Mouse (Mus musculus) ES-CJ7 (cell line): ENCODE data around the gene Sept5.
A peak's percentile ranks its signal among the peaks of the same experiment; 100 is the strongest.

Source experiments
- DNase-seq: peaks from one replicate; pipeline ENCODE4 v3.0.0; 2011; ENCODE audit warnings: low read depth, low spot score

The Sept5 gene

DNA sequence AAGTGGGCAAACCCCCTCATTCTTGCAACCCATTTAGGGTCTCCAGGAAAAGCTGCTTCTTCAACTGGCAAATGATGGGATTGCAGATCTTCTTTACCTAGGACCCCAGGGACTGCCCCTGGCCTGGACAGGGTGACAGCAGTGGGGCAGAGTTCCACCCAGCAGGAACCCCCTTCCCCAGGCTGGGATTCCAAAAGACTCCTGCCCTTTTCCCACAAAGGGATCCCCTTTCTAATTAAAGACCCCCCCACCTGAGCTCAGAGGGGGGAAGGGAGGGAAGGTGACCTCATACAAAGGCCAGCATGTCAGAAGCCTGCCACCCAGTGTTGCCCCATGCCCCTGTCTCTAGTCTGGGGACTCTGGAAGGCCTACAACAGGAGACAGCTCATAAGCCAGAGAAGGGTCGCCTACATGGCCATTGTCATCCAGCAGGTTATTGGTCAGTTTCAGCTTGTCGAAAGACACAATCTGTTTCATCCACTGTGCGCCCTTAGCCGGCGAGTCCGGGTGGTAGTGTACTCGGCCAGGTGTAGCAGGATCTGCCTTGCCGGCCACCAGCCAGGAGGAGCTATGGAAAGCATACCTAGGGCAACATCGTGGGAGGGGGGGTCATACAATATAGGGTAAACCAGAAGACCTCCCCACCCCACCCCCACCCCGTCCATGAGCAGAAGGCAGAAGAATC is 45.9 kb downstream of the Sept5 start:
- DNase-seq = no peak

DNA sequence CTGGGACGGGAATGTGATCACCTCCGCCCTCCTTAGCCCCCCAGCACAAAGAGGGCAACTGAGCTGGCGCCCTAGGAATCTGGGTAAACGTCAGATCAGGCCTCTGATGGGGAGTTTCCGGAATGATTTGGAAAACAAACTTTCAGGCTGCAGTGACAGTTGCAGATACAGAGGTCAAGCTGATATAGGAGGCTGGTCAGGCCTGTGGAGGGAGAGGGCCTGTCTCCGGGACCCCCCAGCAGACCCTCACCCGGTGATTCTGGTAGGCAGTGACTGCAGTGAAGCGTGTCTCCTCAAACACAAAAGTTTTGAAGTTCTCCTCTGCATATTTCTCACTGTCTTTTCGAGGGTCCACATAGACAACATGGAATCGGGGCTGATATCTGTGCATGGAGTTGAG is 46.6 kb downstream of the Sept5 start:
- no peak for DNase-seq

DNA sequence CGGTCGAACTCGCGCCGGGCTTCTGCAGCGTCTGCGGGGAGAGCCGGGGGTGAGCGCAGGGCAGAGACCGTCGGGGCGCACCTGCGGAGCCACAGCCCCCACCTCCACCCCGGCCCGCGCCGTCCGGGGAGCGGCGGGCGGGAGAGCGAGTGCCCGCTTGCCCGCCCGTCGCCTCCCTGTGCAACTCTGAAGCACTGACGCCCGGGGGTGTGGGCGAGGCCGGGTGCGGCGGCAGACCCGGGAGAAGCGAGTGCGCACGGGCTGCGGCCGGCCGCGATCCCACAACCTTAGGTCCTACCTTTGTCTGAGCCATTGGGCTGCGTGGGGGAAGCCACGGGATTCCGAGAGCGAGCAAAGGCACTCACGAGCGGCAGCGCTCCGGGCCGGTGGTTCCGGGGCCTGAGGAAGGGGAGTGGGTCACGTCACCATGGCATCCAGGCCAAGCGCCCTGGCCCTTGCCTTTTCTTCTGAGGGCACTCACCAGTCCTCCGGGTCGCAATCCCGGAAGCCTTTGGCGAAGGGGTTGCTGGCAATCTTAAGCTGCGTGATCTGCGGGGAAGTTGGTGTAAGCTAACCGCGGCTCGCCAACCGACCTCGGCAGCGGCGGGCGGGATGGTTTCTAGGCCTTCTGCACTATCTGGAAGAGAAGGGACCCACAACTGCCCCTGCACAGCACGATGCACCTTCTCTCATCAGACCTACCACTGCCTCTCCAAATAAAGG is 47.2 kb downstream of the Sept5 start:
- DNase-seq = peak; percentile 34

DNA sequence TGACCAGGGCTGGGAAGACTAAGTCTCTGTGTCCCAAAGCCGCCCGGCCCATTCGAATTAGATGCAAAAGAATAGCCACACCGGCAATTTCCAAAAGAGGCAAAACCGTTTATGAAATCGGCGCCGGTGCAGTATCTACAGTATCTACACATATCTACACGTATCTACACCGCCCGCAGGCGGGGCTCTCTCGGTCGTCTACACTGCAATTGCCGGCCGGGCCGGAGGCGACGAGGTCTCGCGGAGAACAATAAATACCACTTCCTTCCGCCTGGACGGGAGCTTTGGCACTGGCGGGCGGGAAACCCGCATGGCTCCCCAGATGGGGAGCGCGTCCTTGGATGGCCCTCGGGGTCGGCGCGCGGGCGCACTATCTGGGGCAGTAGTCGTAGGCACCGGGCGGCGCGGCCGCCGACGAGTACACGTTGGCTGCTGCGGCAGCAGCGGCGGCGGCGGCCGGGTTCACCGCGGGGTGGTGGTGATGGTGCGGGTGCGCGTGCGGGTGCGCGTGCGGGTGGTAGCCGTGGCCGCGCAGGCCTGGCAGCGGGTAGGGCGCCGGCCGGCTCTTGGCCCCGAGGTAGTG is 48.0 kb downstream of the Sept5 start:
- DNase-seq = peak; percentile 29

DNA sequence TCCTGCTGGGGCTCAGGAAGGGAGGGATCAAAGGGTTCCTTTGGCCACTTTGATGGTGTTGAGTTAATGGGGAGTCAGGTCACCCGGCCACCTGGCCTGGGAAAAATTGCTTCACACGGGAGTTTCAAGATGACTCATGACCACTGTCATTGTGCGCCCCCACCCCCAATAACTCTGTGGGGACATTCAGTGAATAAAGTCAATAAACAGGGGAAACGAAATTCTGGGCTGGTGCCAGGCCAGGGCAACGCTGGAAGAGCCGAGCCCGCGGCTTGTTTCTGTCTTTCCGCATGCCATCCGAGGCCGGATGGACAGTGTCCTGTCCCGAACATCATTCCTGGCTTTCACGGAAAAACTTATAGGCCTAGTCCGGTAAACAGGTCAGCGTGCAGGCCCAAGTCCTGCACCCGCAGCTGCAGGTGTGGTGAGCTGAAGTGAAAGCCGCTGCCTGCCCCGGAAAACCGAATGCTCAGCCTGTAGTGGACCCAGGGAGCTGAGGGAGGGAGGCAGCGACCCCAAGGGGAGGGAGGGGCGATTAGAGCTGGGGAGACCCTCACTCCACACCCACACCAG is 48.6 kb downstream of the Sept5 start:
- no peak for DNase-seq

DNA sequence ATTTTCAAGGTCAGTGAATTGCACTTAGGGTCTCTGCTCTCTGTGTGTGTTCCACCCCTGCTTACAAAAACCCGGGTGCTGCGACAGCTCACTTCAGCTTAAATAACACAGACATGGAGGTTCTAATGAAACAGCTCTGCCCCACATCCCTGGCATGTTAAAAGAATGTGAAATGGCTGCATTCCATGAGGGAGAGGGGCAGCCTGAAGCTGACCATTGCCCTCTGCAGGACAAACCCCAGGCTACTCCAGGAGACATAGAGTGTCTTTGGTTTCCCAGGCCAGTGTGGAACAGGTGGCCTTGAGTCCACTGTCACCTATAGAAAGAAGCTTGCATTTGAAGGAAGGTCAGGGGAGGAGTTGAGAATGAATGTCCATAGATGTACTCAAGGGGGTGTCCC is 49.4 kb downstream of the Sept5 start:
- DNase-seq = no peak

DNA sequence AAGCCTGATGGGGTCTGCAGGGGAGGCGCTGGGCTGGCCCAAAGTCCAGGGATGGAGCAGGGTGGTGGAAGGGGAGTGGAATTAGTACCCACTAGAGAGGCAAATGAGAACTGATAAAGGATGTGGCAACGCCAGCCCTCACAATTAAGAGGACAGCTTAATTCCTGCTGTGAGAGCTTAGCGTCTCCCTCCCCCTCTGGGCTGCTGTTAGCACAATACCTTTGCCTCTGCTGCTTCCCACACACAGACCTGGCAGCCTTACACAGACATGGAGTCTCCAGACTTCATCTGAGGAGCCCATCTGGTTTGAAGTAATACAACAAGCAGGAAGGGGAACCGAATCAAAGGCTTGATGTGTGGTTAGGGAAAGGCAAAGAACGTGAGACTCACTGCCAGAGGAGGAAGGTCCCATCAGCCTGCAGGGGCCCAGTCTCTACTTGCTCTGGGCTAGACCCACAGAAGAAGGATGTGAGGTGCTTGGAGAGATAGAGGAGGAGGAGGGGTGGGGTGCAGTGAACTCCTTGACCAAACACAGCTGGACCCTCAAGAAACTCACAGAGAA is 52.1 kb downstream of the Sept5 start:
- peak; percentile 28 for DNase-seq

DNA sequence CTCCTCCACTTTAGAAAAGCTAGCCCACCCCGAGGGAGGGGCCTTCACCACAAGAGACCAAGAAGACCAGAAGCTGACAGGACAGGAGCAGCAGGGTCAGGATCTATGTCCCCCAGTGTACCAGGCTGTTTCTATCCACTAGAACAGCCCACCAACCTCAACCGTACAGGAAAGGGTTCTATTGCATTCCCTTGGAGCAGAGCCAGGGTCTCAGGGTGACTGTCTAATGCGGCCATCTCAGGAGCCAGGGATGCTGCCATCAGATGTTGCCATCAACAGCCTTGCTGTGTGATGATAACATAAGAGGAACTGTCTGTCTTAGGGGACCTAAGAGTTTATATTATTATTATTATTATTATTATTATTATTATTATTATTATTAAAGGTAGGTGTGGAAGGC is 52.7 kb downstream of the Sept5 start:
- no peak for DNase-seq

DNA sequence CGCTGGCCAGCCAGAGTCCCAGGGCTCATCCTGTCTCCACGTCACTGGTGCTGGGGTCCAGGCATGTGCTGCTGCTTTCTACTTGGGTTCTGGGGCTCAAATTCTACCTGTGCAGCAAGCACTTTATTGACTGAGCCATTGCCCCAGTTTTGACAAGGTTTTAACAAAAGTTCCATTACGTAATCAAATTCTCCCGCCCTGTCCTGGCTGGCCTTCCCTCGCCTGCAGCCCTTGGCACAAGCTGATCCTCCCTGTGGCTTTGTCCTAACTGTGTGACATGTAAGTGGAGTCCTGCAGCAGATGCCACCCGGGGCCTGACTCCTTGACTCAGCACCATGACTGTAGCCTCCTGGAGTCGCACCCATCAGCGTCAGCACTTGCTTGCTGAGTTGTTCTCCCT is 55.6 kb downstream of the Sept5 start:
- DNase-seq = no peak
